Mouse (Mus musculus): ENCODE measurements around the gene Mdfi. TPM values are rescaled to one million over a fixed set of nuclear protein-coding genes. Genes with fewer than 3 reads are reported as not detected.
A peak's percentile ranks its signal among the peaks of the same experiment; 100 is the strongest.

The Mdfi gene
- total RNA-seq, 4 experiments from 2014 or later: 1.7 to 2.2 (median 1.9) TPM

DNA sequence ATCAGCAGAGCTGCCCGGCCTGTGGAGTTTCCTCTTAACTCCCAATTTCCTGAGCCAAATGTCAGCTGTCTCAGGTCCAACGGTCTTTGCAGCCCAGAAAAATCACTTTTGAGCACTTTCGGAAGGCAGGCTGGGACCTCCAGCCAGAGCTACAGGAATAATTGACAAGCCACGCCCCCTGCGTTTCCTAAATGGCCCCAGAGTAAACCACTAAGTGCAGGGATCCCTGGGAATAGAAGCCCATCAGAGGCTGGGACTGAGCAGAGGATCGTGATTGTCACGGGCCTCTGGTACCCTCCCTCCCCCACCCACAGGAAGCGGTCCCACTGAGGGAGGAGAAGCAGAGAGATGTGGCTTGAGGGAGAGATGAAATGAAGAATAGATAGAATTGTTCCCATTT is 31.7 kb downstream of the Mdfi start:
- no peak for DNase-seq (ENCODE audit: low spot score)

DNA sequence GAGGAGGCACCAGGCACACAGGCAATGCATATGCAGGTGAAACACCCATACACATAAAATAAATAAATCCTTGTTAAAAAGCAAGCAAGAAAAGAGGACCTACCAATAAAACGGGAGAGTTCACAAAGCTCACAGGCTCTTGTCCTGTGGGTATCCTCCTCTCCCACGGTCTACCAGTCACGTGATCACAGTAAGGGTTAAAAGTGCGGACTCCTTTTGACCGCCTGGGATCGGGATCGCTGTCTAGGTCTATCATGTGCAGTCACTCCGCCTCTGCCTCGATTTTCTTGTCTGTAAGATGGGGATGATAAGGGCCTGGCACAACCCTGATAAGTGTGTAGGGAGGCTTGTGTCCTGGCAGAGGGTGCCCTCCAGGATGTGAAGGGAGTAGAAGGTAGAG is 37.1 kb downstream of the Mdfi start:
- DNase-seq (ENCODE audit: low spot score): no peak

DNA sequence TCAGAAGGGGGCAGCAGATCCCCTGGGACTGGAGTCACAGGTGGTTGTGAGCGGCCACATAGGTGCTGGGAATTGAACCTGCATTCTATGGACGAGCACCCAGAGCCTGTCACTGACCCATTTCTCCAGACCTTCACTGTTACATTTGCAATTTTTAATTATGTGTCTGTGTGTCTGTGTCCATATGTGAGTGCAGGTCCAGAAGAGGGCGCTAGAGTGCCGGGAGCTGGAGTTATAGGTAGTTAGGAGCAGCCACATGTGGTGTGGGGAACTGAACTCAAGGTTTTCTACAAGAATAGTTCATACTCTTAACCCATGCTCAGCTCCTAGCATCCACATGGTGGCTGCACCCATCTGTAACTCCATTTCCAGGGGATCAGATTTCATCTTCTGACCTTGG is 37.5 kb downstream of the Mdfi start:
- DNase-seq (ENCODE audit: low spot score): no peak

DNA sequence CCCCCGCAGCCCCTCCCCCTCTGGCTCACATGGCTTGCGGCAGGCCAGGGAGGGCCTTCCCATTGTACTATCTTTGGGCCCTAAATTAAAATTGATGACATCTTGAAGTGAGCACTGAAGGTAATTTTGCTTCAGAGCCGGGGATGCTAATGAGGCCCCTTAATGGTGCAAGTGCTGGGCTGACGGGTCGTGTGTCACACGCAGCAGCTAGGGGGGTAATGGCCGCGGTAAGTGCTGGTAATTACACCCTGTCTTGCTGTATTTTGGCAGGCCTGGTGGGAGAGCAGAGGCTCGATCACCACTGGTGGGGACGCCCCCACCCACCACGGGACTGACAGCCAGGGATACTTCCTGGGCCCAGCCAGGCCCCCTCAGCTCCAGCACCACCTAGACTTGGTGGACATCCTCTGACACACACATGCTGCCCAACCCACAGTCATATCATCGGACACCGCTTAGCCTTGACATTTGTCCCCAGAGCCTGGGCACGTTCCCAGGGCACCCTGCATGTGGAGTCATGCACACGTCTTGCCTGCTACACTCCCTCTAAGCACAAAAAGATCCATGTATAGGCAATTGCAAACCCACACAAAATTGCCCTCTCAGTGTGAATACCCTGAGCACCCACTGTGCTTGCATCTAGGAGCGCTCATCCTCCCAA is 38.2 kb downstream of the Mdfi start:
- no peak for DNase-seq (ENCODE audit: low spot score)

DNA sequence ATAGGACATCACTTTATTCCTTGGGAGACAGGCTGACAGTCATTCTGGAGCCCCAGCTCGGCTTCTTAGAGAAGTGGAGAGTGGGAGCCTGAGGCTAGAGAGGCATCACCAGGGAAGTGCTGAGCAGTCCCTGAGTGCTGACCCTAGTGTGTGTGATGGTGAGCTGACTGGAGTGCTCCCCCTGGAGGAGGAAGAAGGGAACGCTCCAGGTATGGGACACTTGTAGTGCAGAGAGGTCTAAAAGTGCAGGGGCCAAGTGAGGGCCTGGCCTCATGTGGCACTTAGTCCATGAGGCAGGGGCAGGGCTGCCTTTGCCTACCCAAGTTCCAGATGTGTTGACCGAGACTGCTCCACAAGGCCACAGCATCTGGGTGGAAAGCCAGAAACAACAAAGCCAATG is 39.0 kb downstream of the Mdfi start:
- no peak for DNase-seq (ENCODE audit: low spot score)

DNA sequence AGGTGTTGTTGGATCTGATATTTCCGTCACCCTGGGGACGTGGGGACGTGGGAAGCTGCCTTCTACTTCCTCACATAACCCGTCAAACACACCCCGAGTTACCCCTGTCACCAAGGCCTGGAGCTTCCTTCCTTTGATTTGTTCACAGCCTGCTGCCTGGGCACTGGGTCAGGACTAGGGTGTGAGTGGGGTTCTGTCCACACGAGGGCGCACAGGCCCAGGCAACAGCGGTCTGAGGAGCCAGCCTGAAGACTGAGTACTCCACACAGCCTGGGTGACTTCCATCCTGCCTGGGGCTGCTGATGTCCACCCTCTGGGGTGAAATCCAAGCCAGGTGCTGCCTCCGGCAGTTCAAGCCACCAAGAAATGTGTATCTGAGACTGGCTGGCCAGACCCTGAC is 41.1 kb downstream of the Mdfi start:
- DNase-seq (ENCODE audit: low spot score): peak; percentile 84

DNA sequence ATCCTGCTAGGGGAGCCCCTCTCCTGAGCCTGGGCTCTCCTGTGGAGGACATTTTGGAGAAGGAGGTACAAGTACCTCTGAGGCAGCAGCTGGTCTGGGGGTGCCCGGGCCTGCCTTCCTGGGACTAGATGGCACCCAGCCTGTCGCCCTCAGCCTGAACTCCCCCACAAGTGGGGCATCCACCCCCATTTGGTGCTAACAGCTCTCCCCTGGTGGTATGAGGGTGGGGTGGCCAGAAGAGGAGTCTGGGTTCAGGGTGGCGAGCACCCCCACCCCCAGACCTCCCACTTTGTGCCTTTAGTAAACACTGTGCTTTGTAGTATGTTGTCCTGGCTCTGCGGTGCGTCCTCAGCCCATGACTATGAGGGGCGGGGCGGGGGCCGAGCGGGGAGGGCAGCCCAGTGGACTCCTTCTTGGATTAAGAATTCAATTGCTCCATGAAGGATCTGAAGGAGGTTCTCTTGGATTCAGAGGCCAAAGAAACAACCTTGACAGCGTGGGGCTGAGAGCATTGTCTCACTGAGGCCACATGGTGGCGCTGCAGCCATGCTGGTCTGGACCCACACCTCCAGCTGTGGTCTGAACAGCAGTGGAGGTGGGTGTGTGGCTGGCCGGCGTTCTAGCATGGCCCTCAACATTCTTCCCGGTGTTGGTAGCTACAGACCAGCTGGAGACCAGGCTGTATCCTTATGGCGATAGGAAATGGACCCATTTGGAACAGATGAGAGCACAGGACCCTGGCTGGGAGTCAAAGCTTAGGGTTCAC is 42.2 kb downstream of the Mdfi start:
- peak; percentile 49 for DNase-seq (ENCODE audit: low spot score)

DNA sequence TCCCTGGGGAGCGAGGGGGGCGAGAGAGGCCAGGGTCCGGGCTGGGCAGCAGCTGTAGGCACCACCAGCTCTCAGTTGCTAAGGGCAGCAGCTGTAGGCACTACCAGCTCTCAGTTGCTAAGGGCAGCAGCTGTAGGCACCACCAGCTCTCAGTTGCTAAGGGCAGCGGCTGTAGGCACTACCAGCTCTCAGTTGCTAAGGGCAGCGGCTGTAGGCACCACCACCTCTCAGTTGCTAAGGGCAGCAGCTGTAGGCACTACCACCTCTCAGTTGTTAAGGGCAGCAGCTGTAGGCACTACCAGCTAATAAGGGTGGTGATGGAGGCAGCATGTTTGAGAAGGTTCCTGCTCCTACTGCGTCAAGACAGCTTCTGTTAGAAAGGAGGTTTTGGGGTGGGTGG is 45.5 kb downstream of the Mdfi start:
- no peak for DNase-seq (ENCODE audit: low spot score)

DNA sequence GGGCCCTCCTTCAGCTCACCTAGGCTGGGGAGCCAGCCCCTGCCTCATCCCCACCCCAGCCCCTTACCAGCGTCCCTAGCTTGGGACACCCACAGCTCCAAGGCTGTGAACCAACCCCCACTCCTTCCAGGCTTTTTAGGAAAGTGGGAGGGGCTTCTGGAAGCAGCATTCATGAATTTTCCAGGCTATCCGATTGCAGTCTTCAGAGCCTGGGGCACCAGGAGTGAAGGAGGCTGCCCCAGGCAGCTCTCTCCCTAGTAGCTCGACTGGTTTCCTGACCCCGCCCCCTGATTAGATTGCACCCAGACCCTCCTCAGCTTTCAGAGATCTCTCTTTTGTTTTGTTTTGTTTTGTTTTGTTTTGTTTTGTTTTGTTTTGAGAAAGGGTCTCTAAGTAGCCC is 46.2 kb downstream of the Mdfi start:
- DNase-seq (ENCODE audit: low spot score): no peak

DNA sequence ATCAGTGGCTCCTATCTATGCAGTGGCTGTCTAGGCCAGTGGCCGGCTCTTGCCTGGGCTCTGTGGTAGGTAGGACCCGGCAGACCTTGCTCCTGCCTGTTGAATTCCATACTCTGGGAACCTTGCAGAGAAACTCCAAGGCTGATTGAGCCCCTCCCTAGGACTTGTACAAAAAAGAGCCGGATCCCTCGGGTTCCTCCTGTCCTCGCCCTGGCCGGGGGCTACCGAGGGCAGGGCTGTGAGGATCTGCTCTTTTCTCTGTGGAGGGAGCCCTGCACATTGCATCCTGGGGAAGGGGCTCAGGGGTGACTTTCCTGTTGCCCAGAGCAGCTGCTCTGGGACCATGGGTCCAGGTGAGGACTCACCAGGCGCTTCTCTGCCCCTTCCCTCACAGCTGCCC is 46.9 kb downstream of the Mdfi start:
- no peak for DNase-seq (ENCODE audit: low spot score)

DNA sequence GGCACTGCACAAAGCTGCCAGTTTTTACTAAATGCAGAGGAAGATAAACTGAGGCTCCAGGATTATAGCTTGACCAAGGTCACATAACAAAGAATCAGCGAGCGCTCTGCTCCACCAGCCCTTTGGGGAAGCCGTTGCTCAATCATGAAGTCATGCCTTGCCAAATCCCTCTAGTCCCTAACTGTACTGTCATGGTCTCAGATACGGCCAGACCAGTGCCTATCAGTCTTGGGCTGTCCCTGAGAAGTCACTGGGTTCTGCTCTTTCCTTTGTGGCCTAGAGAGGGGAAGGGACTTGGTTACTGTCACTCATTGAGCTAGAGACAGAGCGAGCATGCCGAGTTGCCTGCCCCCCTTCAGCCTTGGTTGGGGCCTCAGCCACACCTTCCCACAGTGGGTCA is 50.1 kb downstream of the Mdfi start:
- no peak for DNase-seq (ENCODE audit: low spot score)

DNA sequence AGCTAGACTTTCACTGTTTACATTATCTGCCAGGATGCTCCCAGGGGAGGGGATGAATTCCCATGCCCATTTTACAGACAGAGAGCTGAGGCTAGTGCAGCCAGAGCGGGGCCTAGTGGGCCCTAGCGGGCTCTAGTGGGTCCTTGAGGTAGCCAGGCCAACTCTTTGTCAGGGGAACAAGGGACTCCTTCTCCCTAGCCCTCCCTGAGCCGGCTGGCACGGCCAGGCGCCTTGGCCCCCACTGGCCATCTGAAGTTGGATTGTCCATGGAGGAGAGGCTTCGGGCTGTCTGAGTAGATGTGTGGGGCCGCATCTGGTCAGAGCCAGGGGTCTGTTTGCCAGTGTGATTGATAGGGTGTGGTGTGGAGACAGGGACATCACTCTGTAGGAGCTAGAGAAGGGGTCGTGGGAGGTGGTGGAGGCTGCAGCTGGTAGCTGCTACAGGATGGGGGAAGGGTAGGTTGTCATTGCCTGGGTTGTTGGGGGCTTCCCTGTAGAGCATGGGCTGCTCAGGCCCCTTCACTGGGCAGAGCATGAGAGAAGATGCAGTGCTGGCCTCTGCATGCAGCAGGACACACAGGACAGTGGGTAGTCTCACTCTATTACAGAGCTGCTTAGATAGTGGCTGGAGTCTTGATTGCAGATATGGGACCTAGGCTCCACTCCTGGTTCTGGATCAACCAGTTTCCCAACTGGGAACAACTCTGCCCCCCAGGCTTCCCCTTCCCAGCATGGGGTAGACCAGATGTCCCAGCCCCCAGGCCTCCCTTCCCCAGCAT is 50.9 kb downstream of the Mdfi start:
- DNase-seq (ENCODE audit: low spot score): no peak

DNA sequence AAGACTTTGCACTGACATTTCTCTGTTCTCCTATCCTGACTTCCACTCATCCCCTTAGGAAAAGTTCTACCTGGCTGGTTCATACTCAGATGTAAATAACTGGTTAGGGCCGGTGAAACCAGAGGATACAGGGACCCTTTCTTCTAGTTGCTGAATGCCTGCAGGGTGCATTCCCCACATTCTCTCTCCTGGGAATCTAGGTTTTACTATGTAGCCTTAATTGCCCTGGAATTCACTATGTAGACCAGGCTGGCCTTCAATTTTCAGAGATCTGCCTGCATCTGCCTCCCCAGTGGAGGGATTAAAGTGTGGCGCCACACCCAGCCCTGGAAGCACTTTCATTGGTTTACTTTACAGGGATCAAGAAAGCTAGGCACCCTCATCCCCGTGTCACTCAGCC is 52.0 kb downstream of the Mdfi start:
- no peak for DNase-seq (ENCODE audit: low spot score)

DNA sequence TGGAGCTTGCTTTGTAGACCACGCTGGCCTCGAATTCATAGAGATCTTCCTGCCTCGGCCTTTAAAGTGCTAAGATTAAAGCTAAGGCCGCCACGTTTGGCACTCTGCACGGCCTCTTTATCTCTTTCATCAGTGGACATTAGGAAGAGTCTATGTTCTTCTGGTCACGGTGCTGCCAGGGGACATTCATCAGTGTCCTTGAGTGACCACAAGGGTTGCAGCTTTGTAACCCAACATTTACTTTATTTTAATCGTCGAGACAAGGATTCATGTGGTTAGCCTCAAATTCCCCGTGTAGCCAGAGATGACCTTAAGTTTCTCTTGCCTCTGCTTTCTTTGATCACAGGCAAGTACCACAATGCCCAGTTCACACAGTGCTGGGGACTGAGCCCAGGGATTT is 54.0 kb downstream of the Mdfi start:
- no peak for DNase-seq (ENCODE audit: low spot score)

DNA sequence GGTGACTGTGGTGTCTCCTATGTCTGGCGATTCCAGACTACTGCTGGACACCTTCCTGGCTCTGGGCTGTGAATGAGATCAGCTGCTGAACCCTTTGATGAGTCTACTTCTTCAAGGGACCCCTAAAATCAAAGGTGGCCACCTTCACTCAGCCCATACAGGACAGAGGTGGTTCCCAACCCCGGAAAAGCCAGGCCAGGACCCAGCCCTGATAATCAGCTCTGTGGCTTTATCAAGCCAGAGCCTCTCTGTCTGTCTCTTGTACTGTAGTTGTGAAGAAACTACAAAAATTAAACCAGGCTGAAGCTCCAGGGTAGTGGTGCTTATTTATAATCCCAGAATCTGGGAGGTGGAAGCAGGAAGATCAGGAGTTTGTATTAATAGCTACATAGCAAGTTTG is 57.4 kb downstream of the Mdfi start:
- no peak for DNase-seq (ENCODE audit: low spot score)

DNA sequence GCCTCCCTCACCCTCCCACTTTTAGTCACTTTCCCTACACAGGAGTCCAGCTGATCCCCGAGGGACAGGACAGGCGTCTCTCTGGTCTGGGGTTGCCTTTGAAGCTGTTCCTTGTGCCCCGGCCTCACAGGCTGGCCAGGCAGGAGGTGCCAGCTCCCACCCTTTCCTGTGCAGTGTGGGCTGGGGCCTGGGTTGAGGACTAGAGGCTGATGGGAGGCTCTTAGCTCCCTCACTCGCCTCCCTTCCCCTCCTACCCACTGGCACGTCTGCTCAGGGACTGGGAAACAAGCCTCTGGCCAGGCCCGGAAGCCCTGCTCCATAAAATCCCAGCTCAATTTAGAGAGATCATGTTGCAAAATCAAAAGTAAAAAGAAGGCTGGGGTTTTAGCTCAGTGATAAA is 60.9 kb downstream of the Mdfi start:
- no peak for DNase-seq (ENCODE audit: low spot score)

DNA sequence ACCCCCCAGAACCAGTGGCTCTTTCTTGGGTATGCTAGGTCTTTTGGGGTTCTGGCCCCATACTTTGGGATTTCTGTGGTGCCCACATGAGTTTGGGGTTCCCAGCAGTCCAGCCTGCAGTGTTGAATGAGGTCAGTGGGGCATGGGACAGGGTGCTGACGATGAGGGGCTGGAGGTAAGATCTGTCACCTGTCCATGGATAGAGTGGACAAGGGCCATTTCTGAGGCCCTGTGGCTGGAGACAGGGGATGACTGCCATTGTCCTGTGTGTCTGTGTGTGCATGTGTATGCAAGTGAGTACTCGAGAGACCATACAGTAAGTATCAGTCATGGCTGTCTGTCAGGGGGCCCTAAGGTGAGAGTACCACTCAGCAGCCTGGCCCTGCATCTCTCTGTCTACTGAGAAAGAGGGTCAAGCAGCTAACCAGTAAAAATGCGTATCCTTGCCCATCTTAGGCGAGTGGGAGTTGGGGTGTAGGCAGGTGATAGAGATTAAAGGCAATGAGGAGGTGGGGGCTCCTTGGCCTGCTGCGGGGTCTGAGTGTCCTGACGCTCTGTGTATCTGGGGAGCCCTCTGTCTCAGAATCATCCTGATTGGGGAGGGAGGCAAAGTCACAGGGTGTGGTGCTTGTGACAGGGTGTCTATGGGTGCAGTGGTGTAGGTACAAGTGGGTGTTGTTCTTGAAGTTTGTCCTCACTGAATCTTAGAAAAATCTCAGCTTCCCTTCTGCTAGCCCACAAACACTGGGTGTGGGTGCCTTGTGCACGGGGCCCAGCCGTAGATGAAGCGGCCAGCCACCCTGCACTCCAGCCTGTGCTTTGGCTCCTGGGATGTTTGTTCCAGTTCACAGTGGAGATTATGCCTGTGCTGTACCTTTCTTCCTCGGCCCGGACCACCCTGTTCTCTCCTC is 64.8 kb downstream of the Mdfi start:
- no peak for DNase-seq (ENCODE audit: low spot score)

DNA sequence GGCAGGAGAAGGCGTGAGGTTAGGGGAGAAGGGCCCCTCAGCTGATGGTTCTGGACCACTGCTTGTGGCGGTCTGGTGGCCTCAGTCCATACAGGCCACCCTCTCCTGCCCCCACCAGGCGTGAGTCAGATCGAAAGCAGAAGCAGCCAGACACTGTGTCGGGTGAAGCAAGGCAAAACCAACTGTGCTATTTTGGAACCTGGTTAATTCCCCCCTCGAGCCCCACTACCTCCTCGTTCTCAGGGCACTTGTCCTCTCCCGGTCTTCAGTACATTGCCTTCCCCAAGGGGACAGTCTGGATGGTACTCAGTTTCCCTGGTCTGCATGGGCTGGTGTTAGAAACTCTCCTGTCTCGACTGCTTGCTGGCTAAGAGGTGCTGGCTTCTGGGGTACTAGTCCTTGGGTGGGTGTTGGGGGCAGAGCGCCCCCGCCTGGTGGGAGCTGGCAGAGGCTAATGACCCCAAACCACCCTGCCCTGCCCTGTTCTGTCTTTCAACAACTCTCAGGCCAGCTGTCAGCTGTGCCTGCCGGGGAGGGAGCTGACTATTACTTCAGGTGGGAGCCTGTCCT is 65.7 kb downstream of the Mdfi start:
- DNase-seq (ENCODE audit: low spot score): peak; percentile 73

DNA sequence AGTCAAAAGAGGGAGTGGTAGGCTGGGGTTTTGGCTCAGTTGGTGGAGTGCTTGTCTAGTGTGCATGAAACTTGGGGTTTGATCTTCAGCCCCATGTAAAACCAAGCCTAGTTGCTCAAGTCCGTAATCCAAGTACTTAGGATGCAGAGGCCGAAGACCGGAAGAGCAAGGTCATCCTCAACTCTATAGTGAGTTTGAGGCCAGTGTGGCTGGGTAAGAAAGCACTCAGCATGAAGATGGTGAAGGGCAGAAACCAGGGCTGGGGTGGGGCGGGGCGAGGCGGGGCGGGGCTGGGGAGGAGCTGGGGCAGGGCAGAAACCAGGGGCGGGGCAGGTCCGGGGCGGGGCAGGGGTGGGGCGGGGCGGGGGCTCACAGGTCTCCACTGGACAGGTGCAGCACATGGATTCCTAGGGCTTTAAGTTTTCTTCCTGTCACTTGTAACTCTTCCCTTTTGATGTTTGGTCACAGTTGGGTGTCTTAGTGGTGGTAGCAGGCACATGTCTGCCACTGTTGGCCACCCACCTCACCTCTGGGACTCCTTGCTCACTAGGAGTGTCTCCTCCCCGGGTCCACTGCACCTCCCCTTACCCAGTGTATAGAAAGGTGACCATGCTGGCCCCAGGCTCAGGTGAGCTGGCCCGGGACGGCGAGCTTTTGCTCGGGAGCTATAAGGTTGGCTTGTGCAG is 66.9 kb downstream of the Mdfi start:
- DNase-seq (ENCODE audit: low spot score): no peak

DNA sequence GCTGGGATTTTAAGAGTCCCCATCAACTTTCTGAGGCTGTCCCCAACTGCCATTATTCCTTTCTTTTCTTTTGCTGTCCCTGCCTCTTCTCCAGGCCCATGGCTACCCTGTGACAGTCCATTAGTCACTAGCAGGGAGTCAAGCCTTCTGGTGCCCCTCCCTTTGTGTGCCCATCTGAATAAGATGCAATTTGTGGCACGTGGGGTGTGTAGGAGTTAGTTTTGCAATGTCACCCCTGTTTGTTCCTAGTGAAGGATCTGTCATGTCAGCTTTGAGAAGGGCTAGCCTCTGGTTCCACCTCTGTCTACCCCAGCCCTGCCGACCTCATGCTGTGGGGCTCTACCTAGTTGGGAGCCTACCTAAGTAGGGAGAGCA is 67.4 kb downstream of the Mdfi start:
- no peak for DNase-seq (ENCODE audit: low spot score)

All from heart, adult 8-10 months (tissue).